ENCODE assay signal across 25 mouse cellular contexts in genomic region chr10:107237736-107238135, GRCm38 (mm10). TPM values are rescaled to one million over a fixed set of nuclear protein-coding genes. Genes with fewer than 3 reads are reported as not detected.
"Had no signal": no experiment of that assay in that cellular context is flagged by ENCODE, and none has a peak within 500 bp of the region (broad histone marks: within the 10 kb centered on the region; RNA-seq: fewer than 3 reads in every experiment).

No protein-coding gene starts in this region.

- H3K4me1 ChIP-seq: embryonic facial prominence, embryonic 10.5 days; embryonic facial prominence, embryonic 12.5 days; embryonic facial prominence, embryonic 13.5 days; embryonic facial prominence, embryonic 15.5 days; forebrain, embryonic 10.5 days; forebrain, embryonic 12.5 days; forebrain, embryonic 13.5 days; forebrain, embryonic 15.5 days; heart, embryonic 10.5 days had no signal

- H3K4me3 ChIP-seq: embryonic facial prominence, embryonic 10.5 days; embryonic facial prominence, embryonic 12.5 days; embryonic facial prominence, embryonic 13.5 days; embryonic facial prominence, embryonic 15.5 days; erythroblast, embryonic 14.5 days; forebrain, embryonic 10.5 days; forebrain, embryonic 12.5 days; forebrain, embryonic 13.5 days; forebrain, embryonic 15.5 days; gastrocnemius, adult 2 months; heart, adult 2 months; heart, embryonic 10.5 days had no signal

- DNase-seq: cerebellum, adult 9-11 months; cerebellum, postnatal 10 days; cerebellum, postnatal 14 days; cerebellum, postnatal 25 days; cerebellum, postnatal 36 days; embryo, embryonic 11 days; forebrain, postnatal 0 days; gastrocnemius, adult 2 months; gastrocnemius, postnatal 10 days; gastrocnemius, postnatal 14 days; gastrocnemius, postnatal 25 days; gastrocnemius, postnatal 36 days; heart, adult 11 months; heart, adult 18-20 months; heart, adult 2 months had no signal

- H3K27me3 ChIP-seq: embryonic facial prominence, embryonic 12.5 days; embryonic facial prominence, embryonic 13.5 days; embryonic facial prominence, embryonic 15.5 days; forebrain, embryonic 12.5 days; forebrain, embryonic 13.5 days; forebrain, embryonic 15.5 days had no signal

- H3K36me3 ChIP-seq: embryonic facial prominence, embryonic 10.5 days; embryonic facial prominence, embryonic 12.5 days; embryonic facial prominence, embryonic 13.5 days; embryonic facial prominence, embryonic 15.5 days; forebrain, embryonic 10.5 days; forebrain, embryonic 12.5 days; forebrain, embryonic 15.5 days; heart, embryonic 10.5 days had no signal

- H3K27ac ChIP-seq: embryonic facial prominence, embryonic 10.5 days; embryonic facial prominence, embryonic 12.5 days; embryonic facial prominence, embryonic 13.5 days; embryonic facial prominence, embryonic 15.5 days; forebrain, embryonic 10.5 days; forebrain, embryonic 12.5 days; forebrain, embryonic 13.5 days; forebrain, embryonic 15.5 days; gastrocnemius, adult 2 months; heart, adult 2 months; heart, embryonic 10.5 days had no signal

RNA-seq across cellular contexts. Expression of gene Lin7a, which starts 33.8 kb away (rescaled TPM):
- polyA plus RNA-seq: erythroblast, embryonic 14.5 days had no signal
